Mouse (Mus musculus) lung, adult 2 months (tissue): ENCODE measurements at regions not wholly inside any gene's neighbourhood (a gene's known extent, or its start where the extent isn't known, plus 50 kb on each side); places are given as distances from the start of the nearest gene placed in this dataset.
"Not testable (repeated sequence)": the region's sequence is repeated elsewhere in the genome, so short reads cannot be mapped to it uniquely, and the experiment has no call there.

Source experiments
- DNase-seq: peaks from one replicate; pipeline ENCODE4 v3.0.0; 2022
- H3K4me1 ChIP-seq: fragments of 200-500 bp; 2 replicates; pipeline ENCODE4 v1.6.1; 2011; ENCODE audit warnings: low read length; ENCODE audit not compliant: control insufficient read depth, insufficient read depth
- H3K4me3 ChIP-seq: fragments of 200-500 bp; replicated peaks from 2 replicates; pipeline ENCODE3; 2011; ENCODE audit warnings: low read depth, mild to moderate bottlenecking, control low read depth, low read length; ENCODE audit errors: extremely low read depth
- CTCF ChIP-seq: fragments of 200-500 bp; IDR thresholded peaks from 2 replicates; pipeline ENCODE4 v1.5.1; 2011; ENCODE audit warnings: mild to moderate bottlenecking, low read length, control low read depth; ENCODE audit not compliant: insufficient read depth
- POLR2A ChIP-seq: fragments of 200-500 bp; IDR thresholded peaks from 2 replicates; pipeline ENCODE4 v1.6.1; 2011; ENCODE audit warnings: low read depth, mild to moderate bottlenecking, control low read depth, low read length, borderline replicate concordance; ENCODE audit errors: extremely low read depth
- WGBS: fragments of 180-500 bp; shearing (Covaris S2); methylation state at CpG from one replicate; pipeline ENCODE4 v1.1.7; 2018; 5-methylcytosine and 5-hydroxymethylcytosine counted together

- no peak for TF ChIP-seq CTCF
- no peak for TF ChIP-seq POLR2A
- 49% methylated on average over 6 of the region's 6 CpGs for WGBS
- no peak overlapping the region for H3K4me3 ChIP-seq
Observed at GRCm38 (mm10) chr2:84066785-84067526, 76.6 kb downstream of the Gm13691 start.

GRCm38 (mm10) chr2:84068617-84069016 is 78.3 kb downstream of the Gm13691 start:
- TF ChIP-seq CTCF (no peak), POLR2A (no peak)
- H3K4me1 ChIP-seq: peaks cover 14% of the 10 kb centered on the region
- no peak overlapping the region for H3K4me3 ChIP-seq
- DNase-seq: no peak
- 44% methylated on average over 4 of the region's 4 CpGs for WGBS

More at GRCm38 (mm10) chr2:84066785-84067526, 76.6 kb downstream of the Gm13691 start:
- peaks cover 11% of the 10 kb centered on the region for H3K4me1 ChIP-seq
- no peak for DNase-seq

- not testable (repeated sequence) for H3K4me3 ChIP-seq, DNase-seq
- WGBS: 67% methylated on average over 1 of the region's 1 CpGs
- peaks cover 12% of the 10 kb centered on the region for H3K4me1 ChIP-seq
Observed at GRCm38 (mm10) chr2:84069411-84069810, 79.1 kb downstream of the Gm13691 start.

GRCm38 (mm10) chr2:84072881-84073583 is 82.7 kb downstream of the Gm13691 start:
- Histone ChIP-seq H3K4me3 (no peak overlapping the region), H3K4me1 (peaks cover 5% of the 10 kb centered on the region)
- WGBS: 33% methylated on average over 8 of the region's 8 CpGs
- DNase-seq: no peak
- TF ChIP-seq CTCF: no peak

GRCm38 (mm10) chr2:84075944-84076343 is 85.6 kb downstream of the Gm13691 start:
- Histone ChIP-seq H3K4me3 (no peak overlapping the region), H3K4me1 (peaks cover 3% of the 10 kb centered on the region)
- WGBS: 88% methylated on average over 3 of the region's 3 CpGs
- no peak for TF ChIP-seq POLR2A
- no peak for TF ChIP-seq CTCF
- no peak for DNase-seq

- TF ChIP-seq CTCF: no peak
- no peak overlapping the region for H3K4me3 ChIP-seq
- no peaks in the 10 kb centered on the region for H3K4me1 ChIP-seq
- no peak for DNase-seq
- 62% methylated on average over 8 of the region's 8 CpGs for WGBS
Observed at GRCm38 (mm10) chr2:84079284-84079683, 88.9 kb downstream of the Gm13691 start.

- 50% methylated on average over 3 of the region's 3 CpGs for WGBS
- Histone ChIP-seq H3K4me1 (no peaks in the 10 kb centered on the region), H3K4me3 (no peak overlapping the region)
- no peak for DNase-seq
- no peak for TF ChIP-seq CTCF
- no peak for TF ChIP-seq POLR2A
Observed at GRCm38 (mm10) chr2:84080228-84080627, 89.9 kb downstream of the Gm13691 start.

- Histone ChIP-seq H3K4me1 (no peaks in the 10 kb centered on the region), H3K4me3 (no peak overlapping the region)
- no peak for DNase-seq
- no peak for TF ChIP-seq POLR2A
- TF ChIP-seq CTCF: no peak
- 64% methylated on average over 1 of the region's 1 CpGs for WGBS
Observed at GRCm38 (mm10) chr2:84094751-84095150, 104.4 kb downstream of the Gm13691 start.

GRCm38 (mm10) chr2:84098746-84099145 is 108.4 kb downstream of the Gm13691 start:
- no peak for TF ChIP-seq CTCF
- TF ChIP-seq POLR2A: no peak

GRCm38 (mm10) chr2:84113562-84113961 is 123.2 kb downstream of the Gm13691 start:
- 31% methylated on average over 6 of the region's 6 CpGs for WGBS
- Histone ChIP-seq H3K4me3 (no peak overlapping the region), H3K4me1 (peaks cover 2% of the 10 kb centered on the region; the same call in 1 of the 2 replicates)
- TF ChIP-seq CTCF: no peak
- TF ChIP-seq POLR2A: no peak
- DNase-seq: no peak

More at GRCm38 (mm10) chr2:84098746-84099145, 108.4 kb downstream of the Gm13691 start:
- no peaks in the 10 kb centered on the region for H3K4me1 ChIP-seq
- 84% methylated on average over 4 of the region's 4 CpGs for WGBS
- H3K4me3 ChIP-seq: no peak overlapping the region
- DNase-seq: no peak
